Mouse (Mus musculus) spleen, adult 2 months (tissue): Measurements from ENCODE around the gene Fyttd1. TPM values are rescaled to one million over a fixed set of nuclear protein-coding genes. Genes with fewer than 3 reads are reported as not detected.

Experiments used
- DNase-seq, 2 experiments: peaks; one replicate each; pipeline versions ENCODE4 v3.0.0 to v3.0.0-alpha.2; 2012 to 2021; ENCODE audit warnings: low spot score in 2 of 2, low read depth in 1 of 2
- H3K27ac ChIP-seq: fragments of 200-500 bp; 2 replicates; pipeline ENCODE4 v1.5.1; 2012; ENCODE audit warnings: low read length, inconsistent platforms; ENCODE audit not compliant: insufficient read depth
- H3K27me3 ChIP-seq: fragments of 200-500 bp; 2 replicates; pipeline ENCODE4 v1.6.1; 2012; ENCODE audit warnings: mild to moderate bottlenecking, moderate library complexity, low read length, inconsistent platforms; ENCODE audit not compliant: control insufficient read depth, insufficient read depth
- H3K36me3 ChIP-seq: fragments of 200-500 bp; 2 replicates; pipeline ENCODE4 v1.6.1; 2012; ENCODE audit warnings: mild to moderate bottlenecking, low read length, inconsistent platforms; ENCODE audit not compliant: control insufficient read depth, insufficient read depth
- H3K4me1 ChIP-seq: fragments of 200-500 bp; 2 replicates; pipeline ENCODE4 v1.6.1; 2011; ENCODE audit warnings: inconsistent platforms; ENCODE audit not compliant: control insufficient read depth, insufficient read depth, insufficient read length
- H3K4me3 ChIP-seq: fragments of 200-500 bp; 2 replicates; pipeline ENCODE4 v1.5.1; 2011; ENCODE audit warnings: mild to moderate bottlenecking, inconsistent platforms; ENCODE audit not compliant: insufficient read depth, insufficient read length; ENCODE audit errors: extremely low read depth
- CTCF ChIP-seq: fragments of 200-500 bp; IDR thresholded peaks from 2 replicates; pipeline ENCODE4 v1.5.1; 2011; ENCODE audit warnings: mild to moderate bottlenecking, inconsistent platforms; ENCODE audit not compliant: insufficient read depth, insufficient read length, insufficient replicate concordance; ENCODE audit errors: extremely low read depth
- POLR2A ChIP-seq: fragments of 200-500 bp; IDR thresholded peaks from 2 replicates; pipeline ENCODE4 v1.6.1; 2011; ENCODE audit warnings: low read depth, low read length, inconsistent platforms
- WGBS: fragments of 180-500 bp; shearing (Covaris S2); methylation state at CpG from one replicate; pipeline ENCODE4 v1.1.7; 2018; 5-methylcytosine and 5-hydroxymethylcytosine counted together
- polyA plus RNA-seq: library from polyadenylated mRNA; depleted of rRNA; stranded (reverse); fragments of >200 nt; gene quantifications from 2 replicates; pipeline ENCODE4 v1.2.3, GENCODE M21; 2012

The Fyttd1 gene
- polyA plus RNA-seq, 1 experiment = 4.1 TPM

DNA sequence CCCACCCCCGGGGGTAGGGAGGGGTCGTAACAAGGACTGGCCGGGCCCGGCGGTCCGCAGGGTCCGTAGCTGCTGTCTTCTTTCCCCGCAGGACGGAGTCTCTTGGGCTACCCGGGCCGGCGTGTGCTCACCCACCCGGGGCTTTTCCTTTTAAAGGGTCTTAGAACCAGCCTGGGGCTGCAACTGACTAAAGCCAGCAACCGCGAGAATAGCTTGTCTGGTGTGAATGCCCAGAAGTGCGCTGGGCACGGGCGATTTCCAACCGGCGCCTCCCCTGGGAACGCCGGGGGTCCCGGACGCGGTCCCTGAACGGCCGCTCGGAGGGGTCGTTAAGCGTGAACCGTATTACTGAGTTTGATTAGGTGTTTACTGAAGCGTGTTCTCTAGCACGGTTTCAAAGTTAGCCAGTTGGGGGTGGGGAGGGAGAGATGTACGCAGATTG, 878 bp downstream of the Fyttd1 start:
- under 1% methylated on average over 34 of the region's 34 CpGs for WGBS
- H3K27me3 ChIP-seq = no peaks in the 10 kb centered on the region
- peak in 1 of 2 experiments; percentile 20 for DNase-seq

DNA sequence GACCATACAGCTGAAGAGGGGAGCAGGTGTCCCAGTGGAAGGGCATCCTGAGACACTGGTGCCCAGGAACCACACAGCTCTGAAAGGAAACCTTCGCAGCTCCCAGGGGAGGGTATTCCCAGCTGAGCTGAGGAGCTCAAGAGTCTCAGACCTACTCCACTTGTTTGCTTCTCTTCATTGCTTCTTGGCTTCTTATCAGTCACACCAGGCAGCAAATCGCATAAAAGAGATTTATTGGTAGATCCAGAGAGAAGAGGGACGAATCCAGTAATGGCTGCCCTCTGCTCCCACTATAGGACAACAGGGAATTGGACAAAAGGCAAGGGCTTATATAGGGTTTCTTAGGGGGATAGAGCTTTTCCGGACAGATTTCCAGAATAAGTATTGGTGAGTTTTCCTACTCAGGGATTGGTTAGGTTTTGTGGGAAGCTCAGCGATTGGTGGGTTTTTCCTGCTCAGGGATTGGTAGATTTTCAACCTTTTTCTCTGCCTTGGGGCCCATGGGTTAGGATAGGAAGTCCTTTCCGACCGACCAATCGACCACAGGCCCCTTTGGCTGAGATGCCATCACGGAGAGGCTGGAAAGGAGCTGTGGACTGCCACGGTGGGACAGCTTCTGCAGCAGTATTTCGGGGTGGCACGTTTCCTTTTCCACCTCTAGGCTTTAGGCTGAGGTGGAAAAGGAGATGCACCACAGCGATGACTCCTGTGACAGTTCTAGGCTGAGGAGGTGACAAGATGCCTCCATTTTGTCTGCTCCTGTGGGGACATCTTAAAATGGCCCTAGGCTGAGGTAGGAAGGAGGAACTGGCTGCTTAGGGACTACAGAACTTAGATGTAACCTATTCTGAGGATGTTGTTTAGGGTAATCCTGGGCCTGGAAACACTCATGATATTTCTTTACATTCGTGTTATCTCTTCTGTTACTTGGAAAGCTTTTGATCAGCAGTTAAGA, 1.9 kb downstream of the Fyttd1 start:
- TF ChIP-seq CTCF = no peak
- TF ChIP-seq POLR2A = no peak
- Histone ChIP-seq H3K27me3 (no peaks in the 10 kb centered on the region), H3K4me1 (peaks cover 7% of the 10 kb centered on the region; the same call in 1 of the 2 replicates), H3K36me3 (no peaks in the 10 kb centered on the region), H3K27ac (no peak overlapping the region), H3K4me3 (no peak overlapping the region)
- DNase-seq = no peak
- WGBS = 91% methylated on average over 14 of the region's 14 CpGs

More for the DNA sequence above, 878 bp downstream of the Fyttd1 start:
- no peak overlapping the region for H3K27ac ChIP-seq
- TF ChIP-seq POLR2A (no peak), CTCF (no peak)
- H3K4me1 ChIP-seq = peaks cover 7% of the 10 kb centered on the region; the same call in 1 of the 2 replicates
- H3K36me3 ChIP-seq = no peaks in the 10 kb centered on the region
- H3K4me3 ChIP-seq = peak overlapping the region; percentile 94

DNA sequence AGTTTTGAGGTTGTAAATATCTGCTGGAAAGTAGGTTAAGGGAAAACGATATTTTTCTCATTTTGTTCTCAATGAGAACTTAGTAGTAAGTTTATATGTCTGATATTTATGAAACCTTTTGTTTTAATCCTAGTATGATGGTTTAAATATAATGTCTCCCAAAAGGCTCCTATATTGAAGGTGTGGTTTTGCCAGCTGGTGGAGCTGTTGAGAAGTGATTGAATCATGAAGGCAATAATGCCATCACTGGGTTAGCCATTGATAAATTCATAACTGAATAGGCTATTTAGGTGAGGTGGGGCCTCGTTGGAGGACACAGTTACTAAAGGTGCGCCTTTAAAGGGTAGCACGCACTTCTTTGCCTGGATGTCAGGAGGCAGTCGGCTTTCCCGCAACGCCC, 4.2 kb downstream of the Fyttd1 start:
- 90% methylated on average over 7 of the region's 7 CpGs for WGBS
- DNase-seq = peak in 1 of 2 experiments; percentile 13
- H3K36me3 ChIP-seq = no peaks in the 10 kb centered on the region; the same call in 1 of the 2 replicates
- TF ChIP-seq CTCF (no peak), POLR2A (no peak)
- H3K4me3 ChIP-seq = no peak overlapping the region
- H3K27ac ChIP-seq = no peak overlapping the region
- peaks cover 7% of the 10 kb centered on the region; the same call in 1 of the 2 replicates for H3K4me1 ChIP-seq
- H3K27me3 ChIP-seq = no peaks in the 10 kb centered on the region

DNA sequence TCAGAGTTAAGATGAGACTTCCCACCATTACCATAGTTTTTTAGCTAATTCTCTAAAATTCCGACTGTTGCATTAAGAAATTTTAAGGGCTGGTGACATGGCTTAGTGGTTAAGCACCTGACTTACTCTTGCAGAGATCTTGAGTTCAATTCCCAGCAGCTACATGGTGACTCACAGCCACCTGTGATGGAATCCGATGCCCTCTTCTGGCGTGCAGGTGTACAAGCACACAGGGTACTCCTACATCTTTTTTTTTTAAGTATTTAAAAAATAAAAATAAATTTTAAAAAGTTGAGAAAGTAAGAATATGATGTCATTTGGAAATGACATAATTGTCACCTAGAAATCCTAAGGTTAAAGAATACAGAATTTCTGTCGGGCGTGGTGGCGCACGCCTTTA, 10.7 kb downstream of the Fyttd1 start:
- no peaks in the 10 kb centered on the region for H3K4me1 ChIP-seq
- no peaks in the 10 kb centered on the region for H3K27me3 ChIP-seq
- peaks cover 8% of the 10 kb centered on the region for H3K36me3 ChIP-seq
- no peak overlapping the region for H3K27ac ChIP-seq
- H3K4me3 ChIP-seq = no peak overlapping the region
- no peak for DNase-seq
- TF ChIP-seq POLR2A (no peak), CTCF (no peak)
- 91% methylated on average over 7 of the region's 7 CpGs for WGBS

DNA sequence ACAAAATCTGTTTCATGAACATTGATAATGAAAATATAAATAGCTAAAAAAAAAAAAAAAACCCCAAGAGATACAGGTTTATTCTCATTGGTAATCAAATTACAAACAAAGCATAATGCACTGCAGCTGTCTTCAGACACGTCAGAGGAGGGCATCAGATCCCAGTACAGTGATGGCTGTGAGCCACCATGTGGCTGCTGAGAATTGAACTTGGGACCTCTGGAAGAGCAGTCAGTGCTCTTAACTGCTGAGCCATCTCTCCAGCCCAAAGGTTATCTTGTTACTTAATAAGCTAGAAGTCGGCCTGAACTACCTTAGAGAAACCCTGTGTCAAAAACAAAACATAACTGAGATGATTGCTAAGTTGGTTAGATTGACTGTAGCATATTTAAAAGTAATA, 12.6 kb downstream of the Fyttd1 start:
- Histone ChIP-seq H3K27ac (no peak overlapping the region), H3K27me3 (no peaks in the 10 kb centered on the region), H3K36me3 (peaks cover 14% of the 10 kb centered on the region), H3K4me1 (no peaks in the 10 kb centered on the region), H3K4me3 (no peak overlapping the region)
- no peak for TF ChIP-seq POLR2A
- DNase-seq = no peak
- 85% methylated on average over 2 of the region's 2 CpGs for WGBS

DNA sequence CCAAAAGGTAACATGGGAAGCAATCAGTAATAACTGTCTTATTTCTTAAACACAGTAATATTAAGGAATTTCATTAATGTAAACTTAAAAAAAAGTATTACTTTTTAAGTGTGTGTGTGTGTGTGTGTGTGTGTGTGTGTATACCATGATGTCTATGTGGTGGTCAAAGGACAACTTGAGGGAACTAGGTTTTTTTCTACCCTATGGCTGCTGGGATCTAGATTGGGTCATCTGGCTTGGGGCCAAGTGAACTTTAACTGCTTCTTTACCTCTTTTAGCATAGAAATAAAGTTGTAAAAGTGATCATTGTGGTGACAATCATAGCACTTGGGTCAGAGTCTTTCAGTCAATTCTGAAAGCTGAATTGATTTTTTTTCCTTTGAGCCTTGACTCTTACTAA, 18.8 kb downstream of the Fyttd1 start:
- peaks cover 22% of the 10 kb centered on the region for H3K36me3 ChIP-seq
- no peak for DNase-seq

More for the DNA sequence above, 18.8 kb downstream of the Fyttd1 start:
- no peak overlapping the region for H3K27ac ChIP-seq
- TF ChIP-seq CTCF (no peak), POLR2A (no peak)
- no peak overlapping the region for H3K4me3 ChIP-seq
- H3K27me3 ChIP-seq = no peaks in the 10 kb centered on the region
- H3K4me1 ChIP-seq = no peaks in the 10 kb centered on the region
